Mouse (Mus musculus): ENCODE measurements at regions not wholly inside any gene's neighbourhood (a gene's known extent, or its start where the extent isn't known, plus 50 kb on each side); places are given as distances from the start of the nearest gene placed in this dataset.

DNA sequence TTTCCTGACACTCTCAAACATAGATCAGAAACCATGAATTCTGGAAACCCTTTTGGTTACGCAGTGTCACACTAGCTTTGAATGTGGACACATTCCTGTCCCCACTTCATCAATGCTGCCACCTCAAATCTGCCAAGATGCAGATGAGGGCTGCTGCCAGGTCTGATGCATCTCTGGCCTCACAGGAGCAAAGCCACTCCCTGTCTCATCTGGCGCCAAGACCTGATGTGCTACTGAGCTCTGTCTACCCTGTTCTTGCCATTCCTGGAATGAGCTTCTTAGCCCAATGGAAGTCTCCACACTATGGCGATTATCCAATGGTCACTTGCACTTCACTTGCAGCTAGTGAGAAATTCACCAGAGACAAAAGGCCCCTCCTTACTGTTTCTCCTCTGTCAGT lies 78.0 kb upstream of the Rarb start:
- TF ChIP-seq CTCF (IDR thresholded peaks at IDR 0.05; ENCODE audit: low read depth, low read length) (no peak), POLR2A (IDR thresholded peaks at IDR 0.05; ENCODE audit: extremely low read depth, insufficient read depth, low read length) (no peak)

All from liver, adult 2 months (tissue).